Mouse (Mus musculus) layer of hippocampus, postnatal 36 days (tissue): ENCODE data around the gene Tmem135. TPM values are rescaled to one million over a fixed set of nuclear protein-coding genes. Genes with fewer than 3 reads are reported as not detected.

Experiments
- DNase-seq, 2 experiments: peaks; one replicate each; pipeline ENCODE4 v3.0.0; 2022
- total RNA-seq, 2 experiments: library from RNA; stranded (reverse); gene quantifications; 2 replicates each; pipeline ENCODE4 v1.2.3; 2021

The Tmem135 gene
- total RNA-seq, 2 experiments from 2014 or later, result 72.9 to 82.2 TPM

DNA sequence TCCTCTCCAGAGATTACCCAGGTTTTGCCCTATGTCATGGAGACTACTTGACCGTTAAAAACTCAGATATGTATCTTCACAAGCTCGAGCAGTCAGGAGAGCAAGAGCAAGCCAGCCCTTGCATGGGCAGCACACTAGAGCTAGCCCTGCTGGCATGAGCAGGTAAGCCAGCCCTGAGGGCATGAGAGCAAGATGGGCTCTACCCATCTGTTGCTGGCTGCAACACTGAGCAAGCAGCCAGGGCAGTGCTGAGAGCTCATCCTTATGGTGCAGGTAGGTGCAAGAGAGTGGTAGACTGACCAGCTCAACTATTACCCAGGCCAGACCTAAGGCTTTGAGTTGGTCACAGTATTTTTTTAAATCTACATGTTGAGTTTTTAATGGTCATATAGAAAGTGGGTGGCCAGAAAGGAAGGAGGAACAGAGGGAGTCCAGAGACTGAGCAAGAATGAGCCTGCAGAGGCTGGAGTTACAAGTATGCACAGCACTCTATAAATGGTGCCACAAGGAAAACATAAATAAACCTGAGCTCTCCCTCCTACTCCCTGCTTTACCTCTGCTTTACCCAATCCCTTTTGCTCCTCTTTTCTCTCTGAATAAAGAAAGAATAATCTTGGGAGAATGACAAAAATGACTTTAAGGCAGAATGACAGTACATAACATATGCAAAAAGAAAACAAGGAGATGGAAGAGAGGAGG is 156.9 kb downstream of the Tmem135 start:
- no peak for DNase-seq

- no peak for DNase-seq
Measured at GRCm38 (mm10) chr7:89242565-89242964, 161.5 kb downstream of the Tmem135 start.

- DNase-seq, result no peak
Measured at GRCm38 (mm10) chr7:89242143-89242542, 161.9 kb downstream of the Tmem135 start.

DNA sequence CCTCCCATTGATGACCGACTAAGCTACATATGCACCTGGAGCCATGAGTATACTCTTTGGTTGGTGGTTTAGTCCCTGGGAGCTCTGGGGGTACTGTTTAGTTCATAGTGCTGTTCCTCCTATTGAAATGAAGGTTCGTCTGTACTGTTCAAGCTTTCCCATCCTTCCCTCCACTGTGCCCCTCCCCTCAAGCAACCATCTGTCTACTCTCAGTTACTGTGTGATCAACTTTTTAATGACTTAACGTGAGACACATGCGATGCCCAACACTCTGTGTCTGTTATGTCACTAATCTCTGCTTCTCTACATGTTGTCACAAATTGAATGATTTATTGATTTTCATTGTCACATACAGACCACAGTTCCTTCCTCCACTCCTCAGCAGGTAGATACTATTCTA is 164.4 kb downstream of the Tmem135 start:
- DNase-seq, result no peak

GRCm38 (mm10) chr7:89236592-89236991 is 167.4 kb downstream of the Tmem135 start:
- DNase-seq, result no peak

- no peak for DNase-seq
Measured at GRCm38 (mm10) chr7:89235974-89236507, 168.0 kb downstream of the Tmem135 start.

GRCm38 (mm10) chr7:89232499-89233145 is 171.4 kb downstream of the Tmem135 start:
- DNase-seq, result no peak

DNA sequence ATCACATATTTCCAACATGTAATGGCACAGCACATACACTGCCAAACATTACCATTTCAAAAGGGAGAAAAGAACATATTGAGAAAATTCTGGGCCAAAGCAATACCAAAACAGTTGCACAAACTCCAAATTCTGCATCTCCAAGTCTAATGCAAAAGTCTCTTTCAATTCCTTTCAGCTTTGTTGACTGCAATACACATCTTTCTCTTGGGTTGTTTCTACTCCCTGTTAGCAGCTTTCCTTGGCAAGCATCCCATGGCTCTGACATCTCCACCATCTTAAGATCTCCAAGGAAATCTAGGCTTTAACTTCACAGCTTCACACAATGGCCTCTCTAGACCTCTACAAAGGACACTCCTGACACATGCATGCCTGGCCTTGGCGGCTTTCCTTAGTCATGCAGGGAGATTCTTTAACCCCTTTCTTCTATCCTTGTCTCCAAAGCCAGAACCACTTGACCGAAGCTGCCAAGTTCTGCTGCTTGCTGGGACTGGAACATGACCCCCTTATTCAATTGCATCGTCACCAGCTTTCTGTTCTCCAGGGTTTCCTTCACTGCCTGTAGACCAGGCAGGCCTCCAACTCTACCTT is 172.7 kb downstream of the Tmem135 start:
- no peak for DNase-seq

- no peak for DNase-seq
Measured at GRCm38 (mm10) chr7:89222609-89223008, 181.4 kb downstream of the Tmem135 start.

DNA sequence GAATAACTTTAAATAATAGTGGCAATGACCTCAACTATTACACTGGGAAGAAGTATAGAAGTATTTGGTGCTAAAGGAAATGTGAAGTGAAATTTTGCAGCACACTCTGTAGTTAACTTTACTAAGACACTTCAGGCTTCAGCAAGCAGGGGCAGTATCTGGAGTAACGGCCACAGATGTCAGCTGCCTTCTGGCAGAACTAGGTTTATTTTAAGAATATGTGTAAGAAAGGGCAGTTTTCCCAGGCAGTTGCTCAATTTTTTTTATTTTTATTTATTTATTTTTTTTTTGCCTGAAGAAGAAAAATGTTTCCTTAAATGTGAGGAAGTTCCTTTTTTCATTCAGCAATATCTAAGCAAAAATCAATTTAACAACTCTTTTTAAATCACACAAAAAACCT is 187.4 kb downstream of the Tmem135 start:
- DNase-seq, result no peak

DNA sequence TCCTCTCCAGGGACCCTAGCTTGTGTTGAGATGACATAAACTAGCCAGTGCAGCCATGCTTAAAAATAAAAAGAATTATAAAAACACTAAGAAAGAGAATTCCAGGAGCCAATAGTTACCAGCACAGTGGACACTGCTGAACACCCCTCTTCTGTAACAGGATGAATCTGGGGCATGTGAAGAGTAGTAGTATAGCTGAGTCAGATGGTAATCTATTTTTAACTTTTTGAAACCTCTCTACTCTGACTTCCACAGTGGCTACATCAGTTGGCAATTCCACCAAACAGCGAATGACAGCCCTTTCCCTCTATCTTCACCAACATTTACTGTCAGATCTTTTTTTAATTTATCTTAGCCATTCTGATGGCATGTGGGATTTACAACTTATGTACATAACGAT is 187.9 kb downstream of the Tmem135 start:
- no peak for DNase-seq

GRCm38 (mm10) chr7:89215714-89216113 is 188.3 kb downstream of the Tmem135 start:
- no peak for DNase-seq

DNA sequence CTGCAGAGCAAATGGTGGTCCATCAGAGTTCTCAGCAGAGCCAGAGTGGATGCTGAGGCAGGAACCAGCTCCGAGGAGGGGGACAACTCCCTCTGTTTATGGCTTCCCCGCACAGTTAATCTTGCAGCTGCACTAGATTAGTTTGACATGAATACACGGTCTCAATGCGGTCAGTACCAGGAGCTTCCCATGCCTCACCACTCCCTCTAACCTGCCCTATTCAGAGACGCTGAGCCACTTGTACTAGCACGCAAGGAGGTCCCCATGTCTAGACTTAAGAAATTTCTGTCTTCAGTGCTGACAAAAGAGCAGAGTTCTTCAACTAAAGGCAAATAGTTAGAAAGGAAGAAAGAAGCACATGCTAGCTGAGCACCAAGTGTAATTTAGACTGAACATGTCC is 193.5 kb downstream of the Tmem135 start:
- no peak for DNase-seq

GRCm38 (mm10) chr7:89206165-89206564 is 197.9 kb downstream of the Tmem135 start:
- no peak for DNase-seq

DNA sequence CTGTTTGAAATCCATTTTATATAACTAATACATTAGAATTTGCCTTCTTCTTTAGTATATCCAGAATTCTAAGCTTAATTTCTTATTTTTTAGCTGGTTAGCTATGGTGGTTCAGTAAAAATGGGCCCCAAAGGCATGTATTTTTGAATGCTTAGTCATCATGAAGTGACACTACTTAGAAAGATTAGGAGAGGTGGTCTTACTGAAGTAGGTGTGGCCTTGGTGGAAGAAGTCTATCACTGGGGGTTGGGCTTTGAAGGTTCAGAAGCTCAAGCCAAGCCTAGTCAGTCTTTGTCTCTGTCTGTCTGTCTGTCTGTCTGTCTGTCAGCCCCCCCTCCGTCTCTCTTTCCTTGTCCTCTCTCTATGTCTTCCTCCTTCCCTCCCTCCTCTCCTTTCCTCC is 198.6 kb downstream of the Tmem135 start:
- no peak for DNase-seq

- no peak for DNase-seq
Measured at GRCm38 (mm10) chr7:89203144-89203543, 200.9 kb downstream of the Tmem135 start.

DNA sequence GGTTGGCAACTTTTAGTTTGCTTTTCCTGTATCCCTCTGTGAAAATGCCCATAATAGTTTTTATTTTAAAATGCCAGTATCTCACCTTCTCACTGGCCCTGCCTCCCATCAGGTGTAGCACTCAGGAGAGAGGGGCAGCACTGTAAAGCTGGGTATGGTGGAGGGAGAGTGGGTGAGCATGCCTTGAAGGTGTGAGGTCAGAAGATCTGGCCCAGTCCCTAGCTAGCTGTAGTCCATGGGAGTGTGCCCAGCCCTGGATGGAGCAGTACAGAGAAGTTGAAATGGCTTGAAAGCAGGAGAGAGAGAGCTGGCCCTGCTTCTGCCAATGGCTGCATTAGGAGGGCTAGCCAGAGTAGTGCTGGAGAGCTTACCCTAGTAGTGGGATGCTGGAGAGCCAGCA is 202.1 kb downstream of the Tmem135 start:
- DNase-seq, result no peak

- no peak for DNase-seq
Measured at GRCm38 (mm10) chr7:89198499-89198898, 205.5 kb downstream of the Tmem135 start.

GRCm38 (mm10) chr7:89193459-89193858 is 210.6 kb downstream of the Tmem135 start:
- no peak for DNase-seq

DNA sequence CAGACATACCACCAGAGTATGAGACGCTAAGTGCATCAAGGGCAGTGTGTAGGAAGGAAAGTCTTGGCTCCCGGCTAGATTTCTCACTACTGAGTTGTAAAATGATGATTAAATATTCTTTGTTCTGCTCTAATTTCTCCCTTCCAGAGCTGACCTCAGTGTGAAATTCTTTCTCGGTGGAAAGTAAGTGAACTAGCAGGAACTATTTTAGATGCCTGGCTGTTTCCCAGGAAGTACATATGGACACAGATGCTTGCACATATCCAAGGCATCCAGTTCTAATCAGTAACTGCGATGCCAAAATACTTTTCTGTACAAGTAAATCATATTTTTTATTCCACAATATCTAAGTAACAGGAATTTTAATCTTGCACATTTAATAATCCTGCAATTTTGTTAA is 220.1 kb downstream of the Tmem135 start:
- DNase-seq, result no peak

DNA sequence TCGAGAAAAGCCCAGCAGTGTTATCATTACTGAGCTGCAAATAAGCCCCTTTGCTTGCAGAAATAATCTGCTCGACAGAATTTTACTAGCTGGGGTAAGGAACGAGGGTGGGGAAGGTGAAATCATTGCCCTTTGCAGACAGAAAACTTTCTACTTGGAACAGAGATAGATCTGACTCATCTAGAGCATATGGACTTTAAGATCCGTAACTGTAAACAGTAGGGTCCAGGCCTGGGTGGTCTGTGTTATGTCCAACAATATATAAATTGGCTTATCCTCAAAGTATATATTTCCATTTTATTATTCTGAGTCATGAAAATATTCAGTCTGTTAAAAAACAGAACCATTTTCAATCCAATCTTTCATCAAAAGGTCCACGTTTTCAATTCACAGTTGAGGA is 221.1 kb downstream of the Tmem135 start:
- DNase-seq, result no peak

- DNase-seq, result no peak
Measured at GRCm38 (mm10) chr7:89181285-89181684, 222.7 kb downstream of the Tmem135 start.

- DNase-seq, result peak; percentile 13 to 26
Measured at GRCm38 (mm10) chr7:89178601-89179000, 225.4 kb downstream of the Tmem135 start.

- DNase-seq, result no peak
Measured at GRCm38 (mm10) chr7:89177926-89178325, 226.1 kb downstream of the Tmem135 start.
